Comparison of ENCODE assay signal across 8 mouse cellular contexts in genomic region chr13:62016168-62016502, GRCm38 (mm10).
DNase-seq lines count a peak whose midpoint lies in the region; ATAC-seq and TF ChIP-seq lines count a peak whose summit lies in the region.
"Not testable (repeated sequence)": the region's sequence is repeated elsewhere in the genome, so short reads cannot be mapped to it uniquely, and the experiment has no call there.

No protein-coding gene starts in this region.

- not testable (repeated sequence) for H3K27ac ChIP-seq in cerebellum, adult 2 months (ENCODE audit: insufficient read depth, low read length); forebrain, embryonic 13.5 days; lung, postnatal 0 days (ENCODE audit: low read length); neural tube, embryonic 11.5 days (ENCODE audit: low read depth, low read length)
- peak overlapping the region; percentile 78 for H3K27ac ChIP-seq in heart, embryonic 15.5 days
- peak overlapping the region; percentile 52 for H3K27ac ChIP-seq in intestine, embryonic 16.5 days (ENCODE audit: low read length)
- H3K27ac ChIP-seq in limb, embryonic 14.5 days (replicated peaks; ENCODE audit: low read depth, low read length) = peak overlapping the region; percentile 71

- peak; percentile 30 for DNase-seq in 3T3-L1 (ENCODE audit: low read depth, low spot score)
- DNase-seq in cerebellum, adult 2 months; limb, embryonic 14.5 days (ENCODE audit: low spot score); neural tube, embryonic 11.5 days (ENCODE audit: low spot score): not testable (repeated sequence)
- peak; percentile 5 for DNase-seq in lung, postnatal 0 days (ENCODE audit: low spot score)

- peak overlapping the region; percentile 46 for H3K4me3 ChIP-seq in cerebellum, adult 2 months (replicated peaks; ENCODE audit: insufficient read depth, low read depth, low read length)
- H3K4me3 ChIP-seq in forebrain, embryonic 13.5 days = peak overlapping the region; percentile 59
- peak overlapping the region; percentile 68 for H3K4me3 ChIP-seq in heart, embryonic 15.5 days
- H3K4me3 ChIP-seq in intestine, embryonic 16.5 days (ENCODE audit: low read length) = peak overlapping the region; percentile 54
- H3K4me3 ChIP-seq in limb, embryonic 14.5 days (replicated peaks; ENCODE audit: low read length) = peak overlapping the region; percentile 58
- peak overlapping the region; percentile 58 for H3K4me3 ChIP-seq in lung, postnatal 0 days (ENCODE audit: low read depth, low read length)
- peak overlapping the region; percentile 45 for H3K4me3 ChIP-seq in neural tube, embryonic 11.5 days (ENCODE audit: low read depth, low read length)

- not testable (repeated sequence) for ATAC-seq in forebrain, embryonic 13.5 days; heart, embryonic 15.5 days (replicated peaks; ENCODE audit: insufficient number of reproducible peaks, insufficient read depth, low FRiP score, low read depth); lung, postnatal 0 days; neural tube, embryonic 11.5 days (ENCODE audit: insufficient read depth, low FRiP score, low TSS enrichment)
- peak; percentile 77 for ATAC-seq in intestine, embryonic 16.5 days
- ATAC-seq in limb, embryonic 14.5 days (ENCODE audit: low FRiP score, low read depth) = 0 out of 2 replicates have a peak, but pooled peaks have one; percentile 9

- H3K27me3 ChIP-seq in cerebellum, adult 2 months (ENCODE audit: control insufficient read depth, insufficient read depth, low read length); forebrain, embryonic 13.5 days; heart, embryonic 15.5 days; intestine, embryonic 16.5 days (replicated peaks; ENCODE audit: control insufficient read depth, insufficient read depth, low read length); limb, embryonic 14.5 days (ENCODE audit: control insufficient read depth, insufficient read depth, low read length); lung, postnatal 0 days (replicated peaks; ENCODE audit: insufficient read depth, low read length); neural tube, embryonic 11.5 days (ENCODE audit: control insufficient read depth, insufficient read depth, low read length): not testable (repeated sequence)

- H3K36me3 ChIP-seq in forebrain, embryonic 13.5 days (ENCODE audit: poor library complexity, severe bottlenecking); heart, embryonic 15.5 days; intestine, embryonic 16.5 days (ENCODE audit: control insufficient read depth, insufficient read depth, low read length); limb, embryonic 14.5 days (ENCODE audit: control insufficient read depth, insufficient read depth, low read length); lung, postnatal 0 days (ENCODE audit: insufficient read depth, low read length); neural tube, embryonic 11.5 days (ENCODE audit: control insufficient read depth, insufficient read depth, low read length): not testable (repeated sequence)

- H3K9me3 ChIP-seq in forebrain, embryonic 13.5 days (replicated peaks); heart, embryonic 15.5 days (replicated peaks); intestine, embryonic 16.5 days (ENCODE audit: control insufficient read depth, low read length); limb, embryonic 14.5 days (ENCODE audit: control insufficient read depth, low read length); lung, postnatal 0 days (ENCODE audit: low read length); neural tube, embryonic 11.5 days (ENCODE audit: control insufficient read depth, low read length): not testable (repeated sequence)

- 0% methylated on average over 5 of the region's 5 CpGs for WGBS in cerebellum, adult 2 months
- under 1% methylated on average over 5 of the region's 5 CpGs for WGBS in forebrain, embryonic 13.5 days
- WGBS in heart, embryonic 15.5 days = 0% methylated on average over 5 of the region's 5 CpGs
- 0% methylated on average over 5 of the region's 5 CpGs for WGBS in intestine, embryonic 16.5 days
- 1% methylated on average over 5 of the region's 5 CpGs for WGBS in limb, embryonic 14.5 days
- 0% methylated on average over 5 of the region's 5 CpGs for WGBS in lung, postnatal 0 days
- 0% methylated on average over 5 of the region's 5 CpGs for WGBS in neural tube, embryonic 11.5 days

- TF ChIP-seq POLR2A in cerebellum, adult 2 months (IDR thresholded peaks at IDR 0.05; ENCODE audit: borderline replicate concordance, insufficient read depth, low read length); limb, embryonic 14.5 days (IDR thresholded peaks at IDR 0.05; ENCODE audit: borderline replicate concordance, extremely low read depth, insufficient read depth, insufficient read length): not testable (repeated sequence)

- peak overlapping the region; percentile 58 for H3K4me2 ChIP-seq in forebrain, embryonic 13.5 days
- peak overlapping the region; percentile 67 for H3K4me2 ChIP-seq in heart, embryonic 15.5 days
- H3K4me2 ChIP-seq in intestine, embryonic 16.5 days (ENCODE audit: low read depth, low read length) = peak overlapping the region; percentile 48
- H3K4me2 ChIP-seq in limb, embryonic 14.5 days (replicated peaks; ENCODE audit: low read depth, low read length, severe bottlenecking) = peak overlapping the region; percentile 49
- H3K4me2 ChIP-seq in lung, postnatal 0 days (replicated peaks; ENCODE audit: low read depth, low read length) = peak overlapping the region; percentile 63
- peak overlapping the region; percentile 48 for H3K4me2 ChIP-seq in neural tube, embryonic 11.5 days (ENCODE audit: low read depth)

- not testable (repeated sequence) for TF ChIP-seq EP300 in lung, postnatal 0 days (IDR thresholded peaks at IDR 0.05)

- not testable (repeated sequence) for H3K4me1 ChIP-seq in cerebellum, adult 2 months (ENCODE audit: control insufficient read depth, insufficient read depth, low read length); forebrain, embryonic 13.5 days; heart, embryonic 15.5 days (replicated peaks); intestine, embryonic 16.5 days (ENCODE audit: control insufficient read depth, insufficient read depth, low read length); limb, embryonic 14.5 days (ENCODE audit: control insufficient read depth, insufficient read depth, low read length); lung, postnatal 0 days (ENCODE audit: insufficient read depth, low read depth, low read length); neural tube, embryonic 11.5 days (ENCODE audit: control insufficient read depth, insufficient read depth, low read length)

- not testable (repeated sequence) for TF ChIP-seq CTCF in cerebellum, adult 2 months (IDR thresholded peaks at IDR 0.05; ENCODE audit: borderline replicate concordance, insufficient read depth, low read depth, low read length); lung, postnatal 0 days (IDR thresholded peaks at IDR 0.05)

- H3K9ac ChIP-seq in forebrain, embryonic 13.5 days = peak overlapping the region; percentile 77
- peak overlapping the region; percentile 66 for H3K9ac ChIP-seq in heart, embryonic 15.5 days
- peak overlapping the region; percentile 72 for H3K9ac ChIP-seq in intestine, embryonic 16.5 days (ENCODE audit: low read depth, low read length)
- peak overlapping the region; percentile 76 for H3K9ac ChIP-seq in limb, embryonic 14.5 days (ENCODE audit: low read depth, low read length, severe bottlenecking)
- peak overlapping the region; percentile 39 for H3K9ac ChIP-seq in lung, postnatal 0 days (replicated peaks; ENCODE audit: low read depth)
- H3K9ac ChIP-seq in neural tube, embryonic 11.5 days (ENCODE audit: low read length) = peak overlapping the region; percentile 55
